Mouse (Mus musculus): ENCODE data around the gene Epha4. TPM values are rescaled to one million over a fixed set of nuclear protein-coding genes. Genes with fewer than 3 reads are reported as not detected.
A peak's percentile ranks its signal among the peaks of the same experiment; 100 is the strongest.

The Epha4 gene
- total RNA-seq, 1 experiment from 2014 or later = 15.1 TPM

- no peak for ATAC-seq (replicated peaks; ENCODE audit: insufficient number of reproducible peaks, low FRiP score, low TSS enrichment, poor library complexity, severe bottlenecking)
Measured at GRCm38 (mm10) chr1:77493841-77494635, 20.9 kb downstream of the Epha4 start.

GRCm38 (mm10) chr1:77490166-77490565 lies 24.7 kb downstream of the Epha4 start:
- no peak for ATAC-seq (replicated peaks; ENCODE audit: insufficient number of reproducible peaks, low FRiP score, low TSS enrichment, poor library complexity, severe bottlenecking)

- no peak for ATAC-seq (replicated peaks; ENCODE audit: insufficient number of reproducible peaks, low FRiP score, low TSS enrichment, poor library complexity, severe bottlenecking)
Measured at GRCm38 (mm10) chr1:77489387-77489786, 25.5 kb downstream of the Epha4 start.

- ATAC-seq (replicated peaks; ENCODE audit: insufficient number of reproducible peaks, low FRiP score, low TSS enrichment, poor library complexity, severe bottlenecking) = peak; percentile 56; the same call in 1 of the 2 replicates
Measured at GRCm38 (mm10) chr1:77487856-77488462, 26.9 kb downstream of the Epha4 start.

- no peak for ATAC-seq (replicated peaks; ENCODE audit: insufficient number of reproducible peaks, low FRiP score, low TSS enrichment, poor library complexity, severe bottlenecking)
Measured at GRCm38 (mm10) chr1:77484766-77485596, 29.9 kb downstream of the Epha4 start.

GRCm38 (mm10) chr1:77475808-77476413 lies 39.0 kb downstream of the Epha4 start:
- ATAC-seq (replicated peaks; ENCODE audit: insufficient number of reproducible peaks, low FRiP score, low TSS enrichment, poor library complexity, severe bottlenecking) = no peak

GRCm38 (mm10) chr1:77473446-77474376 lies 41.2 kb downstream of the Epha4 start:
- ATAC-seq (replicated peaks; ENCODE audit: insufficient number of reproducible peaks, low FRiP score, low TSS enrichment, poor library complexity, severe bottlenecking) = no peak

GRCm38 (mm10) chr1:77472566-77472965 lies 42.3 kb downstream of the Epha4 start:
- ATAC-seq (replicated peaks; ENCODE audit: insufficient number of reproducible peaks, low FRiP score, low TSS enrichment, poor library complexity, severe bottlenecking) = no peak

GRCm38 (mm10) chr1:77471447-77471846 lies 43.4 kb downstream of the Epha4 start:
- no peak for ATAC-seq (replicated peaks; ENCODE audit: insufficient number of reproducible peaks, low FRiP score, low TSS enrichment, poor library complexity, severe bottlenecking)

GRCm38 (mm10) chr1:77471037-77471436 lies 43.9 kb downstream of the Epha4 start:
- ATAC-seq (replicated peaks; ENCODE audit: insufficient number of reproducible peaks, low FRiP score, low TSS enrichment, poor library complexity, severe bottlenecking) = no peak

- ATAC-seq (replicated peaks; ENCODE audit: insufficient number of reproducible peaks, low FRiP score, low TSS enrichment, poor library complexity, severe bottlenecking) = 0 out of 2 replicates have a peak, but pooled peaks have one; percentile 45
Measured at GRCm38 (mm10) chr1:77468717-77469314, 46.1 kb downstream of the Epha4 start.

GRCm38 (mm10) chr1:77465524-77465923 lies 49.4 kb downstream of the Epha4 start:
- no peak for ATAC-seq (replicated peaks; ENCODE audit: insufficient number of reproducible peaks, low FRiP score, low TSS enrichment, poor library complexity, severe bottlenecking)

GRCm38 (mm10) chr1:77464108-77464507 lies 50.8 kb downstream of the Epha4 start:
- no peak for ATAC-seq (replicated peaks; ENCODE audit: insufficient number of reproducible peaks, low FRiP score, low TSS enrichment, poor library complexity, severe bottlenecking)

GRCm38 (mm10) chr1:77461877-77462615 lies 52.8 kb downstream of the Epha4 start:
- ATAC-seq (replicated peaks; ENCODE audit: insufficient number of reproducible peaks, low FRiP score, low TSS enrichment, poor library complexity, severe bottlenecking) = no peak

- no peak for ATAC-seq (replicated peaks; ENCODE audit: insufficient number of reproducible peaks, low FRiP score, low TSS enrichment, poor library complexity, severe bottlenecking)
Measured at GRCm38 (mm10) chr1:77460831-77461629, 53.9 kb downstream of the Epha4 start.

GRCm38 (mm10) chr1:77458751-77459385 lies 56.0 kb downstream of the Epha4 start:
- no peak for ATAC-seq (replicated peaks; ENCODE audit: insufficient number of reproducible peaks, low FRiP score, low TSS enrichment, poor library complexity, severe bottlenecking)
